Mouse (Mus musculus): ENCODE measurements around the gene Rest. TPM values are rescaled to one million over a fixed set of nuclear protein-coding genes. Genes with fewer than 3 reads are reported as not detected.

The Rest gene
- total and polyA plus RNA-seq, 2 experiments from 2014 or later: 14.7 to 20.3 TPM

GRCm38 (mm10) chr5:77324936-77325335 is 59.6 kb downstream of the Rest start:
- TF ChIP-seq EP300 (IDR thresholded peaks at IDR 0.05; ENCODE audit: low read depth) (no peak), CTCF (IDR thresholded peaks at IDR 0.05; ENCODE audit: low read depth) (no peak)
- Histone ChIP-seq H3K27me3 (ENCODE audit: control insufficient read depth, insufficient read depth, low read length) (no peaks in the 10 kb centered on the region), H3K9ac (replicated peaks; ENCODE audit: low read depth, low read length) (no peak overlapping the region), H3K4me2 (ENCODE audit: low read depth, low read length) (no peak overlapping the region), H3K4me3 (ENCODE audit: low read depth, low read length) (no peak overlapping the region), H3K27ac (ENCODE audit: low read depth) (no peak overlapping the region), H3K9me3 (replicated peaks; ENCODE audit: control insufficient read depth, low read length) (no peaks in the 10 kb centered on the region), H3K36me3 (replicated peaks; ENCODE audit: control insufficient read depth, insufficient read depth, low read length) (peaks cover 88% of the 10 kb centered on the region), H3K4me1 (ENCODE audit: control insufficient read depth, insufficient read depth) (no peaks in the 10 kb centered on the region)
- WGBS: 54% methylated on average over 1 of the region's 1 CpGs
- DNase-seq (ENCODE audit: low spot score) (no peak), ATAC-seq (ENCODE audit: insufficient read depth, low read depth) (no peak)

GRCm38 (mm10) chr5:77330154-77330553 is 64.9 kb downstream of the Rest start:
- DNase-seq (ENCODE audit: low spot score) (no peak), ATAC-seq (ENCODE audit: insufficient read depth, low read depth) (no peak)
- H3K27me3 ChIP-seq (ENCODE audit: control insufficient read depth, insufficient read depth, low read length): no peaks in the 10 kb centered on the region
- no peaks in the 10 kb centered on the region for H3K4me1 ChIP-seq (ENCODE audit: control insufficient read depth, insufficient read depth)
- H3K27ac ChIP-seq (ENCODE audit: low read depth): no peak overlapping the region
- no peak overlapping the region for H3K9ac ChIP-seq (replicated peaks; ENCODE audit: low read depth, low read length)
- no peak overlapping the region for H3K4me3 ChIP-seq (ENCODE audit: low read depth, low read length)
- H3K4me2 ChIP-seq (ENCODE audit: low read depth, low read length): no peak overlapping the region
- peaks cover 86% of the 10 kb centered on the region for H3K36me3 ChIP-seq (replicated peaks; ENCODE audit: control insufficient read depth, insufficient read depth, low read length)
- no peaks in the 10 kb centered on the region for H3K9me3 ChIP-seq (replicated peaks; ENCODE audit: control insufficient read depth, low read length)
- WGBS: 75% methylated on average over 5 of the region's 5 CpGs
- no peak for TF ChIP-seq CTCF (IDR thresholded peaks at IDR 0.05; ENCODE audit: low read depth)
- TF ChIP-seq EP300 (IDR thresholded peaks at IDR 0.05; ENCODE audit: low read depth): no peak

Small RNAs within 50 kb of the gene (microRNA-seq; reads per million reads assigned to microRNA genes)
- not detected for gene Mir5098

Other genes with a start within 250 kb of the Rest start
- not detected in 2 replicates for gene Thegl, start 249.5 kb upstream of the Rest start, total RNA-seq (2014; rRNA removed; ENCODE audit: low replicate concordance)
- gene Thegl, start 249.5 kb upstream of the Rest start, polyA plus RNA-seq (2015; fragmentation: Nextera tagmentation; extraction: Ambion mirVana): not detected in 2 replicates
- 510 and 558 TPM in 2 replicates for gene Hopx, start 150.4 kb upstream of the Rest start, total RNA-seq (2014; rRNA removed; ENCODE audit: low replicate concordance)
- 41.0 and 42.6 TPM in 2 replicates for gene Hopx, start 150.4 kb upstream of the Rest start, polyA plus RNA-seq (2015; fragmentation: Nextera tagmentation; extraction: Ambion mirVana)
- 22.6 TPM in 1 of 2 replicates, not detected in the other for gene Spink2, start 54.0 kb upstream of the Rest start, total RNA-seq (2014; rRNA removed; ENCODE audit: low replicate concordance)
- gene Spink2, start 54.0 kb upstream of the Rest start, polyA plus RNA-seq (2015; fragmentation: Nextera tagmentation; extraction: Ambion mirVana): 1.5 and 2.1 TPM in 2 replicates
- 9.0 and 11.2 TPM in 2 replicates for gene Noa1, start 44.6 kb downstream of the Rest start, total RNA-seq (2014; rRNA removed; ENCODE audit: low replicate concordance)
- gene Noa1, start 44.6 kb downstream of the Rest start, polyA plus RNA-seq (2015; fragmentation: Nextera tagmentation; extraction: Ambion mirVana): 15.6 and 16.1 TPM in 2 replicates
- 21.8 and 32.0 TPM in 2 replicates for gene Polr2b, start 44.7 kb downstream of the Rest start, total RNA-seq (2014; rRNA removed; ENCODE audit: low replicate concordance)
- gene Polr2b, start 44.7 kb downstream of the Rest start, polyA plus RNA-seq (2015; fragmentation: Nextera tagmentation; extraction: Ambion mirVana): 24.0 and 26.4 TPM in 2 replicates
- 106 and 151 TPM in 2 replicates for gene Igfbp7, start 142.6 kb downstream of the Rest start, total RNA-seq (2014; rRNA removed; ENCODE audit: low replicate concordance)
- 218 and 230 TPM in 2 replicates for gene Igfbp7, start 142.6 kb downstream of the Rest start, polyA plus RNA-seq (2015; fragmentation: Nextera tagmentation; extraction: Ambion mirVana)

All from heart, postnatal 0 days (tissue).